Mouse (Mus musculus): ENCODE data around the gene Spg7.
A peak's percentile ranks its signal among the peaks of the same experiment; 100 is the strongest.

Spg7 gene

GRCm38 (mm10) chr8:123062721-123063120, at the start of gene Spg7:
Gene Spg7, plus strand, starts transcription at chr8:123062942.
- DNase-seq (ENCODE audit: low read depth): no peak

GRCm38 (mm10) chr8:123014429-123014828, 48.3 kb upstream of the Spg7 start:
- no peak for DNase-seq (ENCODE audit: low read depth)

DNA sequence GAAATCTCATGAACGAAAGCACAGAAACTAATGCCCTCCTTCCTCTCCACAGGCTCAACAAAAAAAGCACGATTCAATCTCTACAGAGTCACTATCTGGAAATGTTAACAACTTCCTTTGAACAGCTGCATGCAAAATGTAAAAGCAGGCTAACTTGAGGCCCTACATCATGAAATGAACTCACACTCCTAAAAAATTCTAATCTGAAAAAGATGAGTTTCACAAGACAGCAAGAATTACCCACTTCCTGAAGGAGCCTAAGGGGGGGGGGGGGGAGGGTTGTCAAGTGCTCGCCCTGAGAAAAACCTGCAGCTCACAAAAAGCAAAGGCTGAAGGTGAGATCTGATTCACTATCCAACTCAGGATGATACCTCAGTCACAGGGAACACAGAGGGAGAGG, 47.7 kb upstream of the Spg7 start:
- peak; percentile 60 for DNase-seq (ENCODE audit: low read depth)

- DNase-seq (ENCODE audit: low read depth): no peak
Observed at GRCm38 (mm10) chr8:123017143-123017542, 45.6 kb upstream of the Spg7 start.

DNA sequence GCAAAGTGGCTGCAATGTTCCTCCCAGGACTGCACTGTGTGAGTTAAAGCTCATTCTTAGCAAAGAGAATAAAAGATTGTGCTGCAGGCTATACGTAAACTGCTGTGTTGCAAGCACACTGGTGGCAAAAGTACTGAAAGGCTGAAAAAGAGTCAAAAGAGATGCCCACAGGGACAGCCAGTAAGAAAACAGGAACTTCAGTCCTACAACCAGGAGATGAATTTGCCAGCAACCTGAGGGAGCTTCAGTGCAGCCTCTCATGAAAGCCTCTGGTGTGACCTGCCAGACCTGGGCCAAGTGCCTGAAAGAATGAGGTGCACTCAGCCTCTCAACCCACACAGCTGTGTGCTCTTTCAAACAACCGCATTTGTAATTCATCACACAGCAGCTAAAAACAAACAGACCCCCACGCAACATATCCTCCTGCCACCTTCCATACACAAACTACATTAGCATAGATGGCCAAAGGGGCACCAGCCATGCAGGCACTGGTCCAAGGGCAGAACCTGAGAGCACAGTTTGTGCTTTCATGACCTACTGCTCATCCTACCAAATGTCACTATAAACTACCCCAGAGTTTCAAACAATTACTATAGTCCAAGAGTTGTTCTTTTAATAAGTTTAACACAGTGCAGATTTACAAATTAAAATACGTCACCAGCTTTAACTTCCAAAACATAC, 44.1 kb upstream of the Spg7 start:
- DNase-seq (ENCODE audit: low read depth): no peak

DNA sequence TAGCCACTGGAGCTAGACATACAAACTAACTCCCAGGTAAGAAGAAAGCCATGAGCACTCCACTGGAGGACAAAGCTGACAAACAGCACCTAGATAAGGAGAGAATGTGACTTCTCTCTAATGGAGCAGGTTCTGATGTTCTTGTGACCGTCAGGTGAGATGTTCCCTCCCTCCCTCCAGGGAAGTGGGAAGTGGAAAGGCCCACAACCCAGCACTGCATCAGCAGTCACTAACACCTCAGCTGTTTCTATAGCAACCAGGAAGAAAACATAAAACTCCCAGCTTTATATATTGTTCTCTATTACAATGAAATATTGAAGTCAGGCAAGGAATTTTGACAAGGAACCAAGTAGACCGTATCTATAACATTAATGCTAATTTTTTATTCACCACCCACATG, 42.7 kb upstream of the Spg7 start:
- no peak for DNase-seq (ENCODE audit: low read depth)

GRCm38 (mm10) chr8:123020859-123021258, 41.9 kb upstream of the Spg7 start:
- DNase-seq (ENCODE audit: low read depth): no peak

- peak; percentile 76 for DNase-seq (ENCODE audit: low read depth)
Observed at GRCm38 (mm10) chr8:123021259-123021658, 41.5 kb upstream of the Spg7 start.

DNA sequence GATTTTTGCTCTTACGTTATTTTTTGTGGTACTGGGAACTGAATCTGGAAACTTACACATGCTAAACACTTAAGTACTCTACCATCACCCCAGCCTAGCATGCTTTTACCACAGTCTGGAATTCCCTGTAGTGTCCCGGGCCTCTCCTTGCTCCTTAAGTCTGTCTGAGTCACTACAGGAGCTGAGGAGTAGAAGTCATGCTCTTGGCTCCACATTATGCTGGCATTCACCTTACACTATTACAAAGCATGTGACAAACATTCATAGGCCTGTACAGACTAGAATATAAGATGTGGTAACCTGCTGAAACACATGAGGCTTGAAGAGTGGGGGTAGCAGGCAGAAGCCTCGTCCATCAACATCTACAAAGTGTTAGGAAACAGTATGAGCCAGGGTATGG, 40.0 kb upstream of the Spg7 start:
- DNase-seq (ENCODE audit: low read depth): no peak

DNA sequence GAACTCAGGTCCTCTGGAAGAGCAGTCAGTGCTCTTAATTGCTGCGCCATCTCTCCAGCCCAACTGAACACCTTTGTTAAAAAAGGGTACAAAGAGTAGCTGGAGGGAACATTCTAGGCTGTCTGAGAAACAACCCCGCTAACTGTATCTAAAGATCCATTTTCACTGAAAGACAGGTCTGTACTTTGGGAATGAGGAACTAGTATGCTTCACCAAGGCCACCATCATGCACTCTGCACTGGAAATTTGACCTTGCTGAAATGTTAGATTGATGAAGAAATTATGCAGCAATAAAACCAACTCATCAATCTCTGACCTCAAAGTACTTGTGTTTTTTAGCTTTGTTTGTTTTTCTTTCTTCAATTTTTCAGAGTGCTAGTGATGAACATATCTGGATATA, 38.5 kb upstream of the Spg7 start:
- peak; percentile 65 for DNase-seq (ENCODE audit: low read depth)

- peak; percentile 57 for DNase-seq (ENCODE audit: low read depth)
Observed at GRCm38 (mm10) chr8:123025951-123026351, 36.8 kb upstream of the Spg7 start.

GRCm38 (mm10) chr8:123027786-123028185, 35.0 kb upstream of the Spg7 start:
- peak; percentile 49 for DNase-seq (ENCODE audit: low read depth)

DNA sequence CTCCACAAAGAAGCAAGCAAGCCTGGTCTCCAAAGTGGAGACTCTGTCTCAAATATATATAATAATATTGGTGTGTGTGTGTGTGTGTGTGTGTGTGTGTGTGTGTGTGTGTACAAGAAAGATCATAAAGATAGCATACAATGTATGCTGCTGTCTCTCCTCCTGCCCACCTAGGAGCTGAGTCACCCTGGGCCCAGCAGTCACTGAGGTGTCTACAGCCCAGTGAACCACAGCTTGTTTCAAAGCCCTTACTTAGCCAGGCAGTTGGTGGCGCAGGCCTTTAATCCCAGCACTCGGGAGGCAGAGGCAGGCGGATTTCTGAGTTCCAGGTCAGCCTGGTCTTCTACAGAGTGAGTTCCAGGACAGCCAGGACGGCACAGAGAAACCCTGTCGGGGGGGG, 32.7 kb upstream of the Spg7 start:
- DNase-seq (ENCODE audit: low read depth): peak; percentile 80

DNA sequence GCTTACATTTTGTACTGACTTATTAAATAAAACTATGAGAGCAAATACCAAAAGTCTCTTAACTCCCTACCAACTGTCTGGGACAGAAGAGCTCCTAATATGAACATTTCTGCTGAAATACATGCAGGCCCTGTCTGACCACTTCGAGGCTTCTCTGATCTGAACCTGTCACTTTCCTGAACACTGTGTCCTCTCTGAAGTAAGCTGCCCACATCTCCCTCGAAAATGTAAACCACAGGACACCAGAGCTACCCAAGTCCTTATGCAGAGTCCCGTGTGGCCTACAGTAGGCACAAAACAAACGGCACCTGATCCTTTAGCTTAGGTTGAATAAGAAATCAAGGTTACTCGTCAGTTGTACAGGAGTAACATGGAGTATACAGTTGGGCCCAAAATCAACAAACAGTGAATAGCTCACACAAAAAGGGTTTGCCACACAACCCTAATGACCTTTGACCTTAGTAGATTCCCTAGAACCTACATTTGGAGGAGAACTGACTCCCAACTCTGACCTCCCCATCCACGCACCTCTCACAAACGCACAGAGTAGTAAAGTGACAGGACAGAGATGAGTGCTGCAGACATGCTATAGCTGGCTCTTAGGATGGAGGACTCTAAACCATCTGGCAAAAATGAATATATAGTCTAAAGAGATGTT, 31.3 kb upstream of the Spg7 start:
- peak; percentile 63 for DNase-seq (ENCODE audit: low read depth)

DNA sequence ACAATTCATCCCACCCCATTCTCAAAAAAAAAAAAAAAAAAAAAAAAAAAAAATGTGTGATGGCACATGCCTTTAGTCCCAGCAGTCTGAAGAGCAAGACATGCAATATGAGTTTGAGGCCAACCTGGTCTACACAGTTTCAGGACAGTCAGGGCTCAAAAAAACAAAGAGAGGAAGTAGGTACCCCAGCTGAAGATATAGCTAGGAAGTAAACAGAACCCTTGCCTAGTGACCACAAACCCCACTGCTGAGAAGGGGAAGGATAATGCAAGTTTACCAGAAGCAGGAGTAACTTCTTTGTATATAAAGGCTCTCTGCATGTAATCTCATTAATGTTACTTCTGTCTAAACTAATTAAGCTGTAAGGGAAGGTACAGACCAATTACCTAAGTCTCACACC, 30.0 kb upstream of the Spg7 start:
- peak; percentile 95 for DNase-seq (ENCODE audit: low read depth)

DNA sequence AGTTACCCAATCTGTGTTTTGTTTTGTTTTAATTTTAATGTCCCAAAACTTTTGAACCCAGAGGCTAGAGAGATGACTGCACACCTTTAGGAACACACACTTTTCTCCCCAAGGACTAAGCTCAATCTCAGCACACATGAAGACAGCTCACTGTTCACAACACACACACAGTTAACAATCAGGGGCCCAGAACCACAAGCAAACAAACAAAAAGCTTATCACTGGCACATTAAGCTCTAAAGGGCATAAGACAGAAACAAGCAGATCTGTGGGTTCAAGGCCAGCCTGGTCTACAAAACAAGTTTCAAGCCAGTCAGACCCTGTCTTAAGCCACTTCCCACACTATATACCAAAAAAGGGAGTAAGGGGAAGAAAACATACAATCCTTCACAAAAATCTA, 29.3 kb upstream of the Spg7 start:
- peak; percentile 61 for DNase-seq (ENCODE audit: low read depth)

DNA sequence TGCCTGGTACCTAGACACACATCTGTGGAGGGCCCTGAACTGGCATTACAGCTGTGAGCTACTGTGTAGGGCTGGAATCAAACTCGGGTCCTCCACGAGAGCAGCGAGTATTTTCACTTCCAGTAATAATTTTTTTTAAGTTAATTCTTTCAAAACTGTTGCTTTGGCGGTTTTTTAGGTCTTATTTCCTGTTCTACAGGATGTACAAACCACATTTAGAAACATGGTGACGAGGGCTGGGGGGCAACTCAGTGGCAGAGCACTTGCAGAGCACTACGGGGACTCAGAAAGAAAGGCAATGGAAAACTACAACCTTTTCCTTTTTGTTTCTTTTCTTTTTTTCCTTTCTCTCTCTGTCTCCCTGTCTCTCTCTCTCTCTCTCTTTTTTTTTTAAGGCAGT, 28.6 kb upstream of the Spg7 start:
- peak; percentile 91 for DNase-seq (ENCODE audit: low read depth)

GRCm38 (mm10) chr8:123036956-123037355, 25.8 kb upstream of the Spg7 start:
- DNase-seq (ENCODE audit: low read depth): peak; percentile 82

- DNase-seq (ENCODE audit: low read depth): no peak
Observed at GRCm38 (mm10) chr8:123037487-123037886, 25.3 kb upstream of the Spg7 start.

GRCm38 (mm10) chr8:123038351-123038750, 24.4 kb upstream of the Spg7 start:
- DNase-seq (ENCODE audit: low read depth): peak; percentile 61

- no peak for DNase-seq (ENCODE audit: low read depth)
Observed at GRCm38 (mm10) chr8:123039376-123040109, 23.2 kb upstream of the Spg7 start.

- peak; percentile 48 for DNase-seq (ENCODE audit: low read depth)
Observed at GRCm38 (mm10) chr8:123040110-123040650, 22.6 kb upstream of the Spg7 start.
